In the genomic region with DNA sequence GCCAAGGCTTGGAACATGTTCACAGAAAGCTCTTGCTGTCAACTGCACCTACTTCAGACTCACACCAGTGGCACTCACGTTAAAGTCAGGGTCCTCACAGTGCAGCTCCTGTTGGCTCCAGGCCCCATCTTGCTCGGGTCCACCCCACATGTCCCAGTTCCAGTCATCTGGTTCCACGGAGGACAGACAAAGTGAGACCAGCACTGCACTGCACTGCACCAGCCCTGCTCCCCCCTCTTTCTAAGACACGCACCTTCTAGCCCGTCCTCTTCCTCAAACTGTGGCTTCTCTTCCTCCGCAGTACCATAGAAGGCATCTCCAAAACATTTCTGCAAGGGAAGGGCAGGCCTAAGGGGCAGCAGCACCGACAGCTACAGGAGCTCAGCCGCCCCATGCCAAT, we compare ENCODE assay signal across 13 mouse cellular contexts. TPM values are rescaled to one million over a fixed set of nuclear protein-coding genes. Genes with fewer than 3 reads are reported as not detected.
"Had no signal": no experiment of that assay in that cellular context is flagged by ENCODE, and none has a peak within 500 bp of the region (broad histone marks: within the 10 kb centered on the region; RNA-seq: fewer than 3 reads in every experiment).

No protein-coding gene starts in this region.

- H3K27me3 ChIP-seq: kidney, embryonic 15.5 days; limb, embryonic 13.5 days; neural tube, embryonic 15.5 days had no signal

- H3K4me1 ChIP-seq: kidney, embryonic 15.5 days; limb, embryonic 13.5 days; midbrain, embryonic 10.5 days; neural tube, embryonic 15.5 days had no signal

- DNase-seq: kidney, adult 2 months; kidney, postnatal 14 days; left cerebral cortex, postnatal 4 days; lung, adult 18-20 months; thymus, postnatal 4 days had no signal

- H3K4me3 ChIP-seq: kidney, embryonic 15.5 days; limb, embryonic 13.5 days; midbrain, embryonic 10.5 days; myocyte; neural tube, embryonic 15.5 days had no signal

- H3K9ac ChIP-seq: kidney, embryonic 15.5 days; limb, embryonic 13.5 days; neural tube, embryonic 15.5 days had no signal

- H3K27ac ChIP-seq: kidney, embryonic 15.5 days; limb, embryonic 13.5 days; midbrain, embryonic 10.5 days; neural tube, embryonic 15.5 days; stomach, postnatal 0 days had no signal

- H3K9me3 ChIP-seq: kidney, embryonic 15.5 days; limb, embryonic 13.5 days; midbrain, embryonic 10.5 days; neural tube, embryonic 15.5 days had no signal

- H3K4me2 ChIP-seq: kidney, embryonic 15.5 days; limb, embryonic 13.5 days; liver, embryonic 11.5 days; neural tube, embryonic 15.5 days had no signal

RNA-seq across cellular contexts. Expression of a gene that starts 28.1 kb away (rescaled TPM):
- polyA plus RNA-seq: kidney, embryonic 15.5 days; large intestine, adult 2 months; liver, embryonic 11.5 days had no signal

RNA-seq across cellular contexts. Expression of a gene that starts 35.8 kb away (rescaled TPM):
- polyA plus RNA-seq: myocyte had no signal
